Mouse (Mus musculus) lung, embryonic 15.5 days (tissue): Measurements from ENCODE around the gene Stx16. TPM values are rescaled to one million over a fixed set of nuclear protein-coding genes. Genes with fewer than 3 reads are reported as not detected.

Experiments used
- ATAC-seq: fragments of 200-750 bp; cut with Nextera tagmentation; 2 replicates; pipeline ENCODE4 v1.8.0; 2017; ENCODE audit warnings: moderate number of reproducible peaks, borderline replicate concordance; ENCODE audit not compliant: low FRiP score, low TSS enrichment; ENCODE audit errors: extremely low read depth
- H3K27ac ChIP-seq: fragments of 300-500 bp; sonication (generic); 2 replicates; pipeline ENCODE4 v1.5.1; 2015; ENCODE audit warnings: moderate library complexity, mild to moderate bottlenecking, inconsistent platforms
- H3K27me3 ChIP-seq: fragments of 300-500 bp; sonication (generic); 2 replicates; pipeline ENCODE4 v1.6.1; 2015; ENCODE audit warnings: inconsistent platforms
- H3K36me3 ChIP-seq: fragments of 300-500 bp; sonication (generic); 2 replicates; pipeline ENCODE4 v1.6.1; 2015; ENCODE audit warnings: inconsistent platforms
- H3K4me1 ChIP-seq: fragments of 300-500 bp; sonication (generic); 2 replicates; pipeline ENCODE4 v1.6.1; 2015; ENCODE audit warnings: inconsistent platforms
- H3K4me2 ChIP-seq: fragments of 300-500 bp; sonication (generic); 2 replicates; pipeline ENCODE4 v1.6.1; 2015; ENCODE audit warnings: inconsistent platforms, mild to moderate bottlenecking, moderate library complexity
- H3K4me3 ChIP-seq: fragments of 300-500 bp; sonication (generic); 2 replicates; pipeline ENCODE4 v1.5.1; 2015; ENCODE audit warnings: mild to moderate bottlenecking, inconsistent platforms
- H3K9ac ChIP-seq: fragments of 300-500 bp; sonication (generic); 2 replicates; pipeline ENCODE4 v1.6.1; 2015; ENCODE audit warnings: inconsistent platforms
- H3K9me3 ChIP-seq: fragments of 300-500 bp; sonication (generic); 2 replicates; pipeline ENCODE4 v1.6.1; 2016; ENCODE audit warnings: inconsistent platforms
- WGBS: fragments of 180-500 bp; shearing (Covaris S2); methylation state at CpG from one replicate; pipeline ENCODE4 v1.1.7; 2015; 5-methylcytosine and 5-hydroxymethylcytosine counted together
- polyA plus RNA-seq: library from polyadenylated mRNA; unstranded; fragments of >200 nt; fragmentation: Nextera tagmentation; extraction: Ambion mirVana; gene quantifications from 2 replicates; pipeline ENCODE4 v1.2.1, GENCODE M21; 2015

Stx16 gene
- polyA plus RNA-seq, 1 experiment from 2014 or later = 11.9 TPM

DNA sequence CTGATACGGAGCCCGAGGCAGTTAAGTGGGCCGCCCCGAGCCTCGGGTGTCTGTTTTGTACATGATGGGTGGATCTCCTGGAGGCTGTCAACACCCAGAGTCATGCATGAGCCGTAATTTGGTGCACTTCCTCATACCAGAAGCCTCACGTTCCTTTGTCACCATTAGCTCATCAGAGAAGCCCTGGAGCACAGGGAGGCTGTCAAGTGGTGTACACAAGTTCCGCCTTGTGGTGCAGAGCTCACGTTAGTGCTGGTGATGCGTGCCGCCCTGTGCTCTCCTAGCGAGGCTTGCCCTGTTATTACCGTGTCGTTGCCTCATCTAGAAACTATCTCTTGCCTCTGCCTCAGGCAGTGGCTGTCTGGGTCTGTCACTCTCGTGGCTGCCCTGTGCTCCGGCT lies 40.8 kb downstream of the Stx16 start:
- Histone ChIP-seq H3K4me3 (no peak overlapping the region), H3K27ac (no peak overlapping the region), H3K36me3 (peaks cover 58% of the 10 kb centered on the region), H3K9ac (no peak overlapping the region), H3K4me1 (no peaks in the 10 kb centered on the region), H3K27me3 (no peaks in the 10 kb centered on the region), H3K4me2 (no peak overlapping the region), H3K9me3 (no peaks in the 10 kb centered on the region)
- no peak for ATAC-seq
- WGBS = 77% methylated on average over 16 of the region's 16 CpGs

DNA sequence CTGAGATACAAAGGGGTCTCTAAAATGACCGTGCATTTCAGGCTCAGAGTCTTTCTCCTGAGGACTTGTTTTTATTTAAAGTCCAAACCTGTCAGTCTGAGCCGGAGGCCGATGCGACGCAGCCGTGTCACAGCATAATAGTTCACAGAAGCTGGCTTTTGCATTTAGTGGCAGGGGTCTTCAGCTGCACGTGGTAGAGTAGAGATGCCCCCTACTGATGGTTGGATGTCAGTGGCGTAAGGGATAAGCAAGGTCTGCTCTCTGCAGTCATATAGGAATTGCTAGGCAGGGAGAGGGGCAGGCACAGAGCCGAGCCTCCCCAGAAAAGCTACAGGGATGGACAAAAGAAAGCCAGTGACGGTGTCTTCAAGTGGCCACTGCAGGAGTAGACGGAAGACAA lies 42.0 kb downstream of the Stx16 start:
- WGBS = 63% methylated on average over 11 of the region's 11 CpGs
- H3K27me3 ChIP-seq = no peaks in the 10 kb centered on the region
- H3K4me3 ChIP-seq = no peak overlapping the region
- no peak for ATAC-seq
- H3K4me1 ChIP-seq = no peaks in the 10 kb centered on the region
- peaks cover 69% of the 10 kb centered on the region for H3K36me3 ChIP-seq
- no peak overlapping the region for H3K27ac ChIP-seq
- H3K9ac ChIP-seq = no peak overlapping the region
- H3K4me2 ChIP-seq = no peak overlapping the region
- H3K9me3 ChIP-seq = no peaks in the 10 kb centered on the region

DNA sequence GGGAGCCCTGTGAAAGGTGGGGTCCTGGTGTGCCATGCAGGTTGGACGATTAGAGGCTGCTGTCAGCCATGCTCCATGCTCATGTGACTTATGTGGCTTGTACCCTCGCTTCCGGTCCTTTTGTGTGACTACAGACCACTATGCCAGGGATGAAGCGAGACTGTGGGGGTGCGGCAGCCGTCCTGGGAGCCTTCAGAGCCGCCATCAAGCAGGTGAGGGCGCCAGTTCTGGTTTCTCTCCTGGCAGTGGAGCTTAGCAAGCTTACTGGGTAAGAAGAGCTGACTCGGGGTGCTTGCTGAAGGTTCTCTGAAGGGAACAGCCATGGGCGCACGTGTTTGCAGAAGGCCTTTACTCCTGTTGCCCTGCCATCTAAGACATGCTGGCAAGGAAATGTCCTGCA lies 43.2 kb downstream of the Stx16 start:
- Histone ChIP-seq H3K4me2 (no peak overlapping the region), H3K4me3 (no peak overlapping the region), H3K9me3 (no peaks in the 10 kb centered on the region), H3K27me3 (no peaks in the 10 kb centered on the region), H3K27ac (no peak overlapping the region), H3K9ac (no peak overlapping the region), H3K36me3 (peaks cover 80% of the 10 kb centered on the region), H3K4me1 (no peaks in the 10 kb centered on the region)
- ATAC-seq = no peak
- 88% methylated on average over 11 of the region's 11 CpGs for WGBS

DNA sequence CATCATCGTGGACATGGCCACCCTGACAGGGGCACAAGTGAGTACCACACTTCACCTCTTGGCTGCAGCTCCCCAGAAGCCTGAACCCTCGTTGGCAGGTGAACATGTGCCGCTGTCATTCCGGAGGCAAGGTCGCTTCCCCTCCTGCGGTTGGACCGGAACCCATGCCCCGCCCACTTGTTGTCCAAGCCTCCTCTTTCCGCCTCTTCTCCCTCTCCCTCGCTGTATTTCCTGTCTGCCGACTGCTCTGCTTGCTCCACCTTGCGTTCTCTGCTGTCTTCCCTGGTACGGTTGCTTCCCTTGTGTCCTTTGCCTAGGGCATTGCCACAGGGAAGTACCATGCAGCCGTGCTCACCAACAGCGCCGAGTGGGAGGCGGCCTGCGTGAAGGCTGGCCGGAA lies 44.5 kb downstream of the Stx16 start:
- no peaks in the 10 kb centered on the region for H3K27me3 ChIP-seq
- H3K9ac ChIP-seq = no peak overlapping the region
- no peaks in the 10 kb centered on the region for H3K4me1 ChIP-seq
- no peak overlapping the region for H3K4me2 ChIP-seq
- WGBS = 88% methylated on average over 19 of the region's 19 CpGs
- H3K36me3 ChIP-seq = peaks cover 74% of the 10 kb centered on the region
- H3K4me3 ChIP-seq = no peak overlapping the region
- H3K27ac ChIP-seq = no peak overlapping the region
- no peak for ATAC-seq
- H3K9me3 ChIP-seq = no peaks in the 10 kb centered on the region

DNA sequence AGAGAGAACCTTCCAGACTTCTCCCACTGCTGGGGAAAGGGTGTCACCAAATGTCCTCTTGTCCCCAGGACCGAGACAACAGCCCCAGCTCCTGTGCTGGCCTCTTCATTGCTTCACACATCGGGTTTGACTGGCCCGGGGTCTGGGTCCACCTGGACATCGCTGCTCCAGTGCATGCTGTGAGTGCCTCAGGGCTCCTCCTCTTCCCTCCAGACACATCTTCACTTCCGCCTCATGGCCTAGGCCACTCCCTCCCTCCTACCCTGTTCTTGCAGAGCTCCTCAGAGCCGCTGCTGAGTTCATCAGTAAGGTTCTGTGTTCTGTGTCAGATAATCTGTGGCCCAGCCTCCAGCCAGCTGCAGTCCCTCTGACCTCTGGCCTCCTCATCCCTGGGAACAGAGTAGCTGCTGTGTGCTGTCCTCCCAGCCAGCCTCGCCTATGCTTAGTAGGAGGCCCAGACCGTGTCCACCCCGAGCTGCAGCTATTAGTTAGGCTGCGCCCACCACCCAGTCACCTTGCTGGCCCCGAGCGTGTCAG lies 45.4 kb downstream of the Stx16 start:
- peaks cover under 1% of the 10 kb centered on the region; the same call in 1 of the 2 replicates for H3K4me1 ChIP-seq
- H3K4me2 ChIP-seq = no peak overlapping the region
- no peak overlapping the region for H3K4me3 ChIP-seq
- no peaks in the 10 kb centered on the region for H3K27me3 ChIP-seq
- WGBS = 72% methylated on average over 12 of the region's 12 CpGs
- no peaks in the 10 kb centered on the region for H3K9me3 ChIP-seq
- H3K9ac ChIP-seq = no peak overlapping the region
- H3K36me3 ChIP-seq = peaks cover 70% of the 10 kb centered on the region; the same call in 1 of the 2 replicates
- peak; percentile 19 for ATAC-seq
- no peak overlapping the region for H3K27ac ChIP-seq

DNA sequence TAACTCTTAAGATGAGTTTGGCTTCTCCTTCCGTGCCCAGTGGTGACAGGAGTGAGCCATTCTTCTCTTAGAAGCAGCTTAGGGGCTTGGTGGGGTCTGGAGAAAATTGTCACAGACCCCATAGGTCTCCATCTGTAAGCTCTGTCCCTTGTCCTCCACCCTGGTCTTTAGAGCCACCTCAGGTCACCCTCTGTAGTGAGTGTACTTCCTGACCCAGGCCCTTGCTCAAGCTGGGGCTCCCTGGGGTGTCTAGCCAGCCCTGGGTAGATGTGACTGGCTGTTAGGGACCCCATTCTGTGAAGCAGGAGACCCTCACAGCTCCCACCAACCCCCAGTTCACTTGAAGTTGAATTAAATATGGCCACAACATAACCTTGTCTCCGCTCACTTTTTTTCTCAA lies 46.2 kb downstream of the Stx16 start:
- no peaks in the 10 kb centered on the region for H3K27me3 ChIP-seq
- H3K36me3 ChIP-seq = peaks cover 63% of the 10 kb centered on the region; the same call in 1 of the 2 replicates
- WGBS = 81% methylated on average over 2 of the region's 2 CpGs

DNA sequence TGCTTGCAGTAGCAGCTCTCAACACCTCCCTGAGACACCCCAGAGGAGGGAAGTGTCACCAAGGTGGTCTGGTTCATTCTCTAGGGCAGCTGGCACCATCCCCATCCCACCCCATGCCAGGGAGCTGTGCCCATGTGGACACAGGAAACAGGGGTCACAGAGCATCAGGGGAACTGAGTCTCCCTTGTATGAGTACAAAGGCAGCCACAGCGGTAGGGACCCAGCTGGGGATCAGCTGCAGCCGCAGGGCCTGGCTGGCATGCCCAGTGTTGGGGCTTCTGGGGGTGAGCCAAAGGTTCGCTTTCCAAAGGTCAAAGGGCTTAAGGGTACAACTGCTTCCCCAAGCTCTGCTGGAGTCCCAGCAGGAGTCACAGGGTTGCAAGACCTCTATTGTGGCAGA lies 47.6 kb downstream of the Stx16 start:
- Histone ChIP-seq H3K9ac (no peak overlapping the region), H3K4me3 (no peak overlapping the region), H3K9me3 (no peaks in the 10 kb centered on the region), H3K27me3 (no peaks in the 10 kb centered on the region), H3K4me1 (peaks cover 10% of the 10 kb centered on the region; the same call in 1 of the 2 replicates), H3K4me2 (no peak overlapping the region), H3K36me3 (peaks cover 51% of the 10 kb centered on the region; the same call in 1 of the 2 replicates), H3K27ac (no peak overlapping the region)
- WGBS = 87% methylated on average over 3 of the region's 3 CpGs
- ATAC-seq = no peak

More for the DNA sequence above, 46.2 kb downstream of the Stx16 start:
- ATAC-seq = no peak
- Histone ChIP-seq H3K4me1 (peaks cover 9% of the 10 kb centered on the region; the same call in 1 of the 2 replicates), H3K27ac (no peak overlapping the region), H3K4me3 (no peak overlapping the region), H3K9me3 (no peaks in the 10 kb centered on the region), H3K9ac (no peak overlapping the region), H3K4me2 (no peak overlapping the region)

DNA sequence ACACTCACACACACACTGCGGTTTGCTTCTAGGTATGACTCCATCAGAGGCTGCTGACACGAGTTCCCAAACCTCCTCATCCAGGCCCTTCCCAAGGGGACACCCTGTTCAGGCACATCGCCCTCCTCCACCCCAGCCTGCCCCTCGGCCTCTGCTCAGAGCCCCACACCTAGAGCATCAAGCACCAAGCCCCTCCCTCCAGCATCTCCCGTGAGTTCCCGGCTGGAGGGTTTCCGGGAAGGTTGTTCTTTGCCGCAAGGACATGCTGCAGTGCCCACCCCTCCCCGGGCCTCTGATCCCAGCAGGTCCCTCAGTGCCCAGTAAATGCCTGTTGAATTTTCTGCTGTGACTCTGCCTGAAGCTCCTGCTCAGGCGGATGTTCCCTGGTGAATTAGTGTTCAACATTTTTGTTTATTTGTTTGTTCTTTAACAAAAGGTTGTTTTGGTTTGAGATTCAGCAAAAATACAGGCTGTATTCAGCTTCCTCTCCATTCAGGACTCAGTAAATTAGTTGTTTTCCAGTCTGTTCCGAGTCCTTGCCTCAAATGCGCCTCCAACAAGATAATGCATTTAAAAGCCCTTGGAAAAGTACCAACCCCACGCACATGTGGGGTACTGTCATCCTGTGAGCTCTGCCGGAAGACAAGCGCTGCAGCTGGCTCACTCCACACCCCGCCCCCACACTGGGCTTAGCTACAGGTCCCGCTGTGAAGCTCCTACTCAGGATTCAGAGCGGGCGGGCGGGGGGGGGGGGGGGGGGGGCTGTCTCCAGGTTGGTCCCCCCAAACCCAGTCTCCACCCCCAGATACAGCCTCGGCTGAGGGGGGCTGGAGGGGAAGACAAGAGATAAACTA lies 50.6 kb downstream of the Stx16 start:
- no peaks in the 10 kb centered on the region for H3K9me3 ChIP-seq
- H3K4me3 ChIP-seq = no peak overlapping the region

DNA sequence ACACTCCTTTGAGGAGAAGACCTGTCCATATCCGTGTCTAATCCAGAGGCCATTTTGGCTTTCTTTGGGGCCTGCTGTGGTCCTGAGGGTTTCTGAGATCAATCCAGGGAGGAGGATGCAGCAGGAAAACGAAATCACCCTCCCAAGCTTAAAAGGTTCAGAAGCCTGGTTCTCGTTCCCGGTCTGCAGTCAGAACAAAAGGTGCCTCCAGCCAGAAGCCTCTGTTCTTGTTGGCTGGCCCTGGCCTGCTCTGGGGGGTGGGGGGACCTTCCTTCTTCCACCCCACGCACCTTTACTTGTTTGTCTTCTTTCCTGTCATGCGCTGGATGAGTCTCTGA lies 51.2 kb downstream of the Stx16 start:
- Histone ChIP-seq H3K9ac (no peak overlapping the region), H3K9me3 (no peaks in the 10 kb centered on the region), H3K4me2 (0 out of 2 replicates have a peak overlapping the region, but pooled peaks have one; percentile 24), H3K27ac (no peak overlapping the region), H3K36me3 (peaks cover 20% of the 10 kb centered on the region; the same call in 1 of the 2 replicates), H3K4me3 (no peak overlapping the region), H3K27me3 (no peaks in the 10 kb centered on the region), H3K4me1 (peaks cover 10% of the 10 kb centered on the region; the same call in 1 of the 2 replicates)
- 30% methylated on average over 6 of the region's 6 CpGs for WGBS
- ATAC-seq = no peak

More for the DNA sequence above, 50.6 kb downstream of the Stx16 start:
- ATAC-seq = peak; percentile 59; the same call in 1 of the 2 replicates
- H3K27ac ChIP-seq = no peak overlapping the region
- peaks cover 10% of the 10 kb centered on the region; the same call in 1 of the 2 replicates for H3K4me1 ChIP-seq
- no peaks in the 10 kb centered on the region for H3K27me3 ChIP-seq
- H3K36me3 ChIP-seq = peaks cover 26% of the 10 kb centered on the region; the same call in 1 of the 2 replicates
- WGBS = 10% methylated on average over 20 of the region's 21 CpGs
- H3K9ac ChIP-seq = no peak overlapping the region
- peak overlapping the region; percentile 24 for H3K4me2 ChIP-seq

DNA sequence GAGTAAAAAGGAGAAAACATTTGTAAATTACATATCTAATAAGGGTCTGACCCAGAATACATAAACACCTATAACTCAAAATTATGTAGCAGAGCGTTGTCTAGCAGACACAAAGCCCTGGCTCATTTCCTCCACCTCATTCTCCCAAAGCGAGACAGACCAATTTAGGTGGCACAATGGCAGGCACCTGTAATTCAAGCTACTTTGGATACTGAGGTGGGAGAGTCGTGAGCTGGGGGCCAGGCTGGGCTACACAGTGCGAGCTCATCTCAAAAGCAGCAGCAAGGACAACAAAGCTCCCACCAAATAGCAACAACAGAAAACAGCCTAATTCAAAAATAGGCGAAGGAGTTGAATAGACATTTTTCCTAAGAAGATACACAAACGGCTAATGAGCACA lies 52.8 kb downstream of the Stx16 start:
- Histone ChIP-seq H3K9me3 (no peaks in the 10 kb centered on the region), H3K4me1 (peaks cover 10% of the 10 kb centered on the region; the same call in 1 of the 2 replicates), H3K4me3 (no peak overlapping the region), H3K4me2 (no peak overlapping the region), H3K9ac (no peak overlapping the region), H3K27ac (no peak overlapping the region), H3K27me3 (no peaks in the 10 kb centered on the region), H3K36me3 (peaks cover 6% of the 10 kb centered on the region; the same call in 1 of the 2 replicates)
- 88% methylated on average over 6 of the region's 6 CpGs for WGBS
- ATAC-seq = no peak

DNA sequence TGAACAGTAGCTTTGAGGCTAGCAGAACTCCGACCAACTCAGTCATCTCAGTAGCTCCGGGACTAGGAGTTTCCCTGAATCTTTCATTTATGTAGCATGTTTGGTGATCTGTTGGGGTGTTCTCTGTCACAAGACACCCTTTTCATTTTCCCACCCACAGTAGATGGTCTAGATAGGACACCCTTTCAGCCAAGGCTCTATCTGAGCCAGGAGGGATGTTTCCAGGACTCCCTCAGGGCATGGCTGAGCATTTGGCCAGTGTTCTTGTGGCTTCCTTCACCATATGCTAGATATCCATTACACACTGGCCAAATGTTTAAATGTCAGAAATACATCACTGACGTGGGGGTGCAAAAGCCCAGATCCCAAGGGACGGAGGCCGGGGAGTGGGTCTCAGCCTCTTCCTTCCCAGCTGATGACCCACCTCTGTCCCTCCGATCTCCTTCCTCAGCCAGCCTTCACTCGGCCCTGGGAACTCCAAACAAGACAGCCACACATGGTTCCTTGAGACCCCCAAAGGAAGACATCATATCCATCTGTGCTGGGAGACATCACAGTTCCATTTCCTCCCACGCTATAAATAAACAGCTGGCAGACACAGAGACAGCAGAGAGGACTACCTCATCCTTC lies 54.5 kb downstream of the Stx16 start:
- H3K36me3 ChIP-seq = no peaks in the 10 kb centered on the region
- no peaks in the 10 kb centered on the region for H3K9me3 ChIP-seq
- ATAC-seq = peak; percentile 80; the same call in 1 of the 2 replicates
- peak overlapping the region; percentile 45 for H3K27ac ChIP-seq
- WGBS = 56% methylated on average over 8 of the region's 8 CpGs
- H3K4me1 ChIP-seq = peaks cover 10% of the 10 kb centered on the region; the same call in 1 of the 2 replicates
- no peak overlapping the region for H3K9ac ChIP-seq
- no peaks in the 10 kb centered on the region for H3K27me3 ChIP-seq
- no peak overlapping the region for H3K4me2 ChIP-seq
- no peak overlapping the region for H3K4me3 ChIP-seq
